ENCODE assay signal across 8 mouse cellular contexts in the genomic region with DNA sequence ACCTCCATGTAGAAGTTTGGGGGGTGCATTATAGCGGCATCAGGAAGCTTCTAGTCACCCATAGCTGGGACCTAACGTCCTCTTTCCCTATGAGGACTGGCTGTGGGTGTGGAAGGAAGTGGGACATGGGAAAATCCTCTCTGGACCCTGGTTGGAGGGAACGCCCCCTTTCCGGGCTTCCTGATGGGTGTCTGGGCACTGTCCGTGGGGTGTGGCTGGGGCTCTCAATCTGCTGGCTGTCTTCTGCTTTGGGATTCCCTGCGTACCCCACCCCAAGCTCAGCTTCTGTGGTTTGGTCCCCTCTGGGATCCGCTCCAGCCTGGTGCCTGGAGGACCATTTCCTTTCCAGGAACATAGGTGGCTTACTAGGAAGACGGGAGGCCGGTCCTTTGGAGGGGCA. TPM values are rescaled to one million over a fixed set of nuclear protein-coding genes. Genes with fewer than 3 reads are reported as not detected.
DNase-seq lines count a peak whose midpoint lies in the region; ATAC-seq and TF ChIP-seq lines count a peak whose summit lies in the region.

No protein-coding gene starts in this region.

- TF ChIP-seq RAD21 in CH12.LX (IDR thresholded peaks at IDR 0.05; ENCODE audit: low read depth, low read length), result no peak

- no peak overlapping the region for H3K27ac ChIP-seq in cerebellum, adult 2 months (ENCODE audit: insufficient read depth, low read length)
- no peak overlapping the region for H3K27ac ChIP-seq in CH12.LX (ENCODE audit: insufficient read depth, low read depth)
- H3K27ac ChIP-seq in hindbrain, embryonic 10.5 days, result no peak overlapping the region
- no peak overlapping the region for H3K27ac ChIP-seq in lung, embryonic 16.5 days (ENCODE audit: low read length)

- no peak for TF ChIP-seq EP300 in CH12.LX (IDR thresholded peaks at IDR 0.05; ENCODE audit: low read length)

- peak overlapping the region; percentile 58; the same call in 1 of the 2 replicates for H3K4me2 ChIP-seq in CH12.LX (ENCODE audit: insufficient read depth, low read depth, poor library complexity, severe bottlenecking)
- H3K4me2 ChIP-seq in lung, embryonic 16.5 days (ENCODE audit: low read depth, low read length), result peak overlapping the region; percentile 66

- H3K79me2 ChIP-seq in CH12.LX (replicated peaks; ENCODE audit: control insufficient read depth, extremely low read depth, insufficient read depth, poor library complexity, severe bottlenecking), result peaks cover 17% of the 10 kb centered on the region

- H3K9me3 ChIP-seq in CH12.LX (replicated peaks; ENCODE audit: low read length), result no peaks in the 10 kb centered on the region
- no peaks in the 10 kb centered on the region for H3K9me3 ChIP-seq in hindbrain, embryonic 10.5 days
- no peaks in the 10 kb centered on the region for H3K9me3 ChIP-seq in lung, embryonic 16.5 days (ENCODE audit: control insufficient read depth, low read length)

- no peaks in the 10 kb centered on the region for H3K27me3 ChIP-seq in cerebellum, adult 2 months (ENCODE audit: control insufficient read depth, insufficient read depth, low read length)
- H3K27me3 ChIP-seq in CH12.LX (replicated peaks), result peaks cover 8% of the 10 kb centered on the region
- H3K27me3 ChIP-seq in hindbrain, embryonic 10.5 days (ENCODE audit: insufficient read depth, poor library complexity, severe bottlenecking), result peaks cover 25% of the 10 kb centered on the region; the same call in 1 of the 2 replicates
- H3K27me3 ChIP-seq in lung, embryonic 16.5 days (ENCODE audit: control insufficient read depth, insufficient read depth, low read depth, low read length), result no peaks in the 10 kb centered on the region; the same call in 1 of the 2 replicates

- in situ Hi-C loops in CH12.LX (cut with MboI; ENCODE audit: low pct_ligation_motif_present, low pct_unique_long_range_greater_than_20kb, low sequenced_read_pairs), result no loop called here

- DNase-seq in cerebellum, adult 2 months, result peak in 1 of 2 experiments; percentile 25
- DNase-seq in cerebellum, postnatal 4 days (ENCODE audit: low spot score in 2 of 2), result no peak
- no peak for DNase-seq in CH12.LX (ENCODE audit: extremely low read depth)
- no peak for DNase-seq in hindbrain, embryonic 10.5 days (ENCODE audit: low spot score)
- DNase-seq in retina, embryonic 14.5 days (ENCODE audit: low spot score), result no peak
- no peak for DNase-seq in frontal cortex, adult 2 months (ENCODE audit: extremely low spot score in 1 of 2, low spot score in 1 of 2)

- no peak overlapping the region for H3K9ac ChIP-seq in CH12.LX (ENCODE audit: insufficient read depth, low read depth)
- H3K9ac ChIP-seq in lung, embryonic 16.5 days (ENCODE audit: low read length), result peak overlapping the region; percentile 85

- WGBS in cerebellum, adult 2 months, result 67% methylated on average over 9 of the region's 9 CpGs
- WGBS in hindbrain, embryonic 10.5 days, result 83% methylated on average over 9 of the region's 9 CpGs
- WGBS in lung, embryonic 16.5 days, result 76% methylated on average over 9 of the region's 9 CpGs

- no peak for ATAC-seq in lung, embryonic 16.5 days (ENCODE audit: low read depth)
- no peak for ATAC-seq in cerebellum, adult (ENCODE audit: insufficient number of reproducible peaks, low FRiP score, low TSS enrichment)

- peak overlapping the region; percentile 17 for H3K4me3 ChIP-seq in cerebellum, adult 2 months (replicated peaks; ENCODE audit: insufficient read depth, low read depth, low read length)
- peak overlapping the region in 2 of 3 experiments; percentile 25 to 92 for H3K4me3 ChIP-seq in CH12.LX (replicated peaks in 1 of 3; ENCODE audit: low read depth in 2 of 3, low read length in 2 of 3, poor library complexity in 1 of 3)
- peak overlapping the region; percentile 78; the same call in 1 of the 2 replicates for H3K4me3 ChIP-seq in hindbrain, embryonic 10.5 days
- H3K4me3 ChIP-seq in lung, embryonic 16.5 days (ENCODE audit: low read length), result peak overlapping the region; percentile 77

- peaks cover 6 to 43% of the 10 kb centered on the region in 2 experiments for H3K36me3 ChIP-seq in CH12.LX (replicated peaks in 1 of 2; ENCODE audit: control insufficient read depth in 1 of 2, insufficient read depth in 1 of 2, low read length in 1 of 2)
- peaks cover 13% of the 10 kb centered on the region; the same call in 1 of the 2 replicates for H3K36me3 ChIP-seq in hindbrain, embryonic 10.5 days
- H3K36me3 ChIP-seq in lung, embryonic 16.5 days (ENCODE audit: control insufficient read depth, insufficient read depth, low read length), result no peaks in the 10 kb centered on the region

- TF ChIP-seq POLR2A in cerebellum, adult 2 months (IDR thresholded peaks at IDR 0.05; ENCODE audit: borderline replicate concordance, insufficient read depth, low read length), result no peak
- TF ChIP-seq POLR2A in CH12.LX (IDR thresholded peaks at IDR 0.05; ENCODE audit: low read depth, low read length), result no peak

- dilution Hi-C loops in CH12.LX (cut with MboI; ENCODE audit: extremely low pct_ligation_motif_present, extremely low pct_unique_long_range_greater_than_20kb, low sequenced_read_pairs), result no loop called here

- no peak for TF ChIP-seq CTCF in cerebellum, adult 2 months (IDR thresholded peaks at IDR 0.05; ENCODE audit: borderline replicate concordance, insufficient read depth, low read depth, low read length)
- no peak for TF ChIP-seq CTCF in CH12.LX (conservative IDR thresholded peaks at IDR 0.05 in 1 of 2, IDR thresholded peaks at IDR 0.05 in 1 of 2; ENCODE audit: low read depth in 2 of 2, low read length in 2 of 2)

- peaks cover 33% of the 10 kb centered on the region for H3K4me1 ChIP-seq in cerebellum, adult 2 months (ENCODE audit: control insufficient read depth, insufficient read depth, low read length)
- peaks cover 29 to 61% of the 10 kb centered on the region in 2 experiments for H3K4me1 ChIP-seq in CH12.LX (ENCODE audit: control insufficient read depth in 1 of 2, insufficient read depth in 2 of 2)
- peaks cover 53% of the 10 kb centered on the region for H3K4me1 ChIP-seq in hindbrain, embryonic 10.5 days (replicated peaks)
- H3K4me1 ChIP-seq in lung, embryonic 16.5 days (replicated peaks; ENCODE audit: control insufficient read depth, insufficient read depth, low read length), result peaks cover 45% of the 10 kb centered on the region

TF ChIP-seq in CH12.LX, 34 proteins besides CTCF, POLR2A, EP300 and RAD21:
- no peak for TF ChIP-seq IRF4 (IDR thresholded peaks at IDR 0.05; ENCODE audit: low read depth, low read length)
- TF ChIP-seq NELFE (IDR thresholded peaks at IDR 0.05; ENCODE audit: low read depth, low read length), result no peak
- no peak for TF ChIP-seq MAX (IDR thresholded peaks at IDR 0.05; ENCODE audit: low read length)
- TF ChIP-seq GABPA (IDR thresholded peaks at IDR 0.05; ENCODE audit: insufficient replicate concordance, low read depth, low read length), result no peak
- no peak for TF ChIP-seq HCFC1 (IDR thresholded peaks at IDR 0.05; ENCODE audit: low read depth, low read length)
- TF ChIP-seq ELF1 (IDR thresholded peaks at IDR 0.05; ENCODE audit: low read depth, low read length), result no peak
- TF ChIP-seq MXI1 (IDR thresholded peaks at IDR 0.05; ENCODE audit: low read depth, low read length), result no peak
- TF ChIP-seq ZNF384 (IDR thresholded peaks at IDR 0.05; ENCODE audit: low read depth, low read length), result no peak
- TF ChIP-seq POLR2AphosphoS2 (IDR thresholded peaks at IDR 0.05; ENCODE audit: low read depth, low read length), result no peak
- TF ChIP-seq MEF2A (IDR thresholded peaks at IDR 0.05; ENCODE audit: borderline replicate concordance, low read depth, low read length), result no peak
- no peak for TF ChIP-seq NRF1 (IDR thresholded peaks at IDR 0.05; ENCODE audit: low read depth, low read length)
- TF ChIP-seq PAX5 (IDR thresholded peaks at IDR 0.05; ENCODE audit: low read length), result no peak
- TF ChIP-seq JUND (conservative IDR thresholded peaks at IDR 0.05; ENCODE audit: low read depth, low read length), result no peak
TF ChIP-seq in CH12.LX: peak in this region for 0.

RNA-seq across cellular contexts. Expression of a gene that starts 1.7 kb away (rescaled TPM):
- polyA plus RNA-seq in cerebellum, adult 2 months (2012; rRNA removed), result 141 and 152 TPM in 2 replicates
- 43.8 and 51.5 TPM in 2 replicates for total RNA-seq in CH12.LX (2012; rRNA removed)
- total RNA-seq in CH12.LX (2014; rRNA removed), result 34.7 and 44.1 TPM in 2 replicates
- 132 and 143 TPM in 2 replicates for polyA plus RNA-seq in CH12.LX (2012; ENCODE audit: insufficient read length, low read depth)
- polyA plus RNA-seq in hindbrain, embryonic 10.5 days (2016; fragmentation: Nextera tagmentation; extraction: Ambion mirVana), result 51.4 and 61.3 TPM in 2 replicates
- polyA plus RNA-seq in lung, embryonic 16.5 days (2015; fragmentation: Nextera tagmentation; extraction: Ambion mirVana), result 97.5 and 98.0 TPM in 2 replicates
- 244 and 256 TPM in 2 replicates for polyA plus RNA-seq in frontal cortex, adult 2 months (2012; rRNA removed)

RNA-seq across cellular contexts. Expression of a gene that starts 26.8 kb away (rescaled TPM):
- not detected in 2 replicates for polyA plus RNA-seq in cerebellum, adult 2 months (2012; rRNA removed)
- total RNA-seq in CH12.LX (2012; rRNA removed) (not detected in 2 replicates), CH12.LX (2014; rRNA removed) (not detected in 2 replicates)
- not detected in 2 replicates for polyA plus RNA-seq in CH12.LX (2012; ENCODE audit: insufficient read length, low read depth)
- not detected in 2 replicates for polyA plus RNA-seq in hindbrain, embryonic 10.5 days (2016; fragmentation: Nextera tagmentation; extraction: Ambion mirVana)
- not detected in 2 replicates for polyA plus RNA-seq in lung, embryonic 16.5 days (2015; fragmentation: Nextera tagmentation; extraction: Ambion mirVana)
- not detected in 2 replicates for polyA plus RNA-seq in frontal cortex, adult 2 months (2012; rRNA removed)

RNA-seq across cellular contexts. Expression of a gene that starts 47.0 kb away (rescaled TPM):
- 0.13 and 0.16 TPM in 2 replicates for polyA plus RNA-seq in cerebellum, adult 2 months (2012; rRNA removed)
- 1.0 and 2.6 TPM in 2 replicates for total RNA-seq in CH12.LX (2012; rRNA removed)
- 0.23 and 0.30 TPM in 2 replicates for total RNA-seq in CH12.LX (2014; rRNA removed)
- polyA plus RNA-seq in CH12.LX (2012; ENCODE audit: insufficient read length, low read depth), result 0.30 and 0.43 TPM in 2 replicates
- polyA plus RNA-seq in hindbrain, embryonic 10.5 days (2016; fragmentation: Nextera tagmentation; extraction: Ambion mirVana), result not detected in 2 replicates
- not detected in 2 replicates for polyA plus RNA-seq in lung, embryonic 16.5 days (2015; fragmentation: Nextera tagmentation; extraction: Ambion mirVana)
- 0.18 and 0.42 TPM in 2 replicates for polyA plus RNA-seq in frontal cortex, adult 2 months (2012; rRNA removed)

Comparison
In these comparisons a context has a peak if more than half of its experiments do, and no peak if none do; other contexts are left out.
1. H3K4me3 ChIP-seq: peak in every context shown above with its lines; median percentile 78 in hindbrain, embryonic 10.5 days; 77 in lung, embryonic 16.5 days; 58 in CH12.LX; 17 in cerebellum, adult 2 months.